Comparison of ENCODE assay signal across 8 mouse cellular contexts in the genomic region with DNA sequence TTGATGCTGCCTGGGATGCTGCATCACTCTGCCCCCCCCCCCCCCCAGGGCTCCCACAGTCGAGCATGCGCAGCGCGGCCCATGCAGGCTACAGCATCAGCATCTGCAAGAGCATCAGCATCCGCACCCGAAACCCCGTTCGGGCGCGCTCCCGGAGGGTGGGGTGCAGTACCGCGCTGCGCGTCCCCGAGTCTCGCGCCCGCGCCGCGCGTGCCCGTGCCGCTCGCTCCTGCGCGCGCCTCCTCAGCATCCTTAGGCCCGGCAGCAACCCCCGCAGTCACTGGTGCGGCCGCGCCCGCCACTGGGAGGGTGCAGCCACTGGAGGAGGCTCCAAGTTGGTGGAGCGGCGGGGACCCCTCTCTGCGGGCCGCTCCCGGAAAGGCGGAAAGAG. TPM values are rescaled to one million over a fixed set of nuclear protein-coding genes. Genes with fewer than 3 reads are reported as not detected.
A peak's percentile ranks its signal among the peaks of the same experiment; 100 is the strongest.
DNase-seq lines count a peak whose midpoint lies in the region; ATAC-seq lines count a peak whose summit lies in the region.

A gene (plus strand): TSS at position 236 of the 391 bp plus-strand sequence.

- H3K27me3 ChIP-seq in megakaryocyte, embryonic 14.5 days (replicated peaks) = peaks cover 52% of the 10 kb centered on the region
- H3K27me3 ChIP-seq in liver, embryonic 13.5 days = peaks cover 51% of the 10 kb centered on the region

- H3K4me2 ChIP-seq in liver, embryonic 13.5 days = peak within 1 kb of the TSS; percentile 63

- H3K9ac ChIP-seq in liver, embryonic 13.5 days = no peak within 1 kb of the TSS

- H3K4me3 ChIP-seq in megakaryocyte, embryonic 14.5 days (replicated peaks) = peak within 1 kb of the TSS; percentile 87
- H3K4me3 ChIP-seq in liver, embryonic 13.5 days (replicated peaks) = peak within 1 kb of the TSS; percentile 50

- WGBS in liver, embryonic 13.5 days (ENCODE audit: insufficient replicate concordance) = 3% methylated on average over 41 of the region's 41 CpGs

- DNase-seq in cerebellum, postnatal 36 days = peak; percentile 84 to 88
- DNase-seq in gastrocnemius, postnatal 10 days = peak; percentile 41
- DNase-seq in layer of hippocampus, adult 11-12 months (ENCODE audit: low spot score) = peak; percentile 86
- DNase-seq in liver, embryonic 13.5 days = no peak
- peak; percentile 90 for DNase-seq in right cerebral cortex, adult 18-20 months
- no peak for DNase-seq in thymus, postnatal 10 days (ENCODE audit: low spot score in 2 of 2)

- peaks cover 23% of the 10 kb centered on the region for H3K4me1 ChIP-seq in megakaryocyte, embryonic 14.5 days
- no peaks in the 10 kb centered on the region for H3K4me1 ChIP-seq in liver, embryonic 13.5 days (replicated peaks)

- H3K36me3 ChIP-seq in megakaryocyte, embryonic 14.5 days (replicated peaks; ENCODE audit: low read length) = no peaks in the 10 kb centered on the region
- H3K36me3 ChIP-seq in liver, embryonic 13.5 days = no peaks in the 10 kb centered on the region

- no peaks in the 10 kb centered on the region for H3K9me3 ChIP-seq in megakaryocyte, embryonic 14.5 days
- H3K9me3 ChIP-seq in liver, embryonic 13.5 days (replicated peaks) = no peaks in the 10 kb centered on the region

- no peak for ATAC-seq in megakaryocyte, adult 5-6 weeks (ENCODE audit: poor library complexity, severe bottlenecking)
- no peak for ATAC-seq in liver, embryonic 13.5 days (ENCODE audit: low read depth)

- H3K27ac ChIP-seq in liver, embryonic 13.5 days = no peak within 1 kb of the TSS

RNA-seq across cellular contexts. Expression of the gene that starts here (rescaled TPM):
- polyA plus RNA-seq in megakaryocyte, embryonic 14.5 days (2012; ENCODE audit: insufficient read depth, low replicate concordance) = 0.09 TPM in 1 of 2 replicates, not detected in the other
- total RNA-seq in megakaryocyte, adult 5-6 weeks (2015) = not detected in 2 replicates
- total RNA-seq in megakaryocyte, adult 5-6 weeks (2017) = not detected in 2 replicates
- 10 to 100 TPM in 1 of 2 experiments, 1 to 10 TPM in 1; 9.7 to 11.8 TPM for total RNA-seq in gastrocnemius, postnatal 10 days (2021)
- polyA plus RNA-seq in liver, embryonic 13.5 days (2015; fragmentation: Nextera tagmentation; extraction: Ambion mirVana) = 0.12 and 0.14 TPM in 2 replicates

Comparison
In these comparisons a context has a peak if more than half of its experiments do, and no peak if none do; other contexts are left out.
1. RNA of the gene that starts here (total RNA-seq): 9.7 to 11.8 TPM in gastrocnemius, postnatal 10 days; not detected in megakaryocyte, adult 5-6 weeks; every median in the first group is over 10 times any median in the second.
2. DNase-seq: peak in cerebellum, postnatal 36 days (2 of 2), gastrocnemius, postnatal 10 days (single experiment), layer of hippocampus, adult 11-12 months (single experiment) and right cerebral cortex, adult 18-20 months (single experiment); none in liver, embryonic 13.5 days (single experiment) and thymus, postnatal 10 days (0 of 2).